Mouse (Mus musculus) C2C12 (cell line): ENCODE data around the gene Rars.

Experiments
- CTCF ChIP-seq: IDR thresholded peaks from one replicate; pipeline ENCODE4 v1.5.1; 2011; ENCODE audit not compliant: control insufficient read depth, insufficient read depth, insufficient read length
- MAX ChIP-seq: IDR thresholded peaks from one replicate; pipeline ENCODE4 v1.6.1; 2011; ENCODE audit warnings: mild to moderate bottlenecking, control low read depth
- MYOD1 ChIP-seq: IDR thresholded peaks from one replicate; pipeline ENCODE4 v1.6.1; 2011; ENCODE audit warnings: low read depth; ENCODE audit not compliant: control insufficient read depth, insufficient read length

- TF ChIP-seq CTCF: no peak
- TF ChIP-seq MAX: no peak
- no peak for TF ChIP-seq MYOD1
Observed at GRCm38 (mm10) chr11:35864981-35865604, 30.8 kb upstream of the Rars start.
